Mouse (Mus musculus) ES-Bruce4 (cell line): ENCODE data around the gene Trip12.

Experiments
- CTCF ChIP-seq: IDR thresholded peaks from one replicate; pipeline ENCODE4 v1.8.1; 2011; ENCODE audit warnings: low read depth, low read length
- EP300 ChIP-seq: IDR thresholded peaks from 2 replicates; pipeline ENCODE4 v1.6.1; 2011; ENCODE audit warnings: low read depth, low read length; ENCODE audit not compliant: insufficient read depth
- POLR2A ChIP-seq: IDR thresholded peaks from one replicate; pipeline ENCODE4 v1.8.1; 2011; ENCODE audit warnings: low read length; ENCODE audit not compliant: insufficient read depth

DNA sequence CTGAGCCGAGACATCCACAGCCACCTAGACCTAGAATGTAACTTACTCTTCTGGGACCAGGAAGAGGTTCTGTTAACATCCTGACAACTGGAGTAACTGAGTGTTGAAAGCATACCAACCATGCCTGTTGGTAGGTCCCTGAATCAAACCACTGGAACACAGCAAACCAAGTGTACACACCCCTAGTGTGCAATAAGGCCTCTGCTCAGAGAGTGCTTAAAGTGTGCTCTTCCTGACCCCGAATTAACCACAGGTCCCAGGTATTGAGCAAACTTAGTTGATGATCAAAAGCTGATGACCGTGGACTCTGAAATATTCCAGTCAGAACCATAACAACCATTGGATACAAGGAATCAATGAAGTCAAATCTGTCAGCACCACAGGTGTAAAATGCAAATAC lies 117.9 kb downstream of the Trip12 start:
- TF ChIP-seq CTCF (no peak), POLR2A (no peak), EP300 (no peak)
